Mouse (Mus musculus) mouse embryonic stem cell (cell line): ENCODE measurements around the gene Tyw5.

ENCODE experiments used
- in situ Hi-C, 2 experiments: fragments of 300-500 bp; cut with MboI; formaldehyde crosslinking; loops; 1 replicate in 1 of 2; 3 replicates in 1 of 2; pipeline ENCODE4 v1.14.3; 2019 to 2020; ENCODE audit warnings: low sequenced_read_pairs in 2 of 2, low pct_unique_long_range_greater_than_20kb in 1 of 2, mixed read lengths in 1 of 2; ENCODE audit not compliant: unreplicated experiment in 1 of 2

Tyw5 gene

DNA sequence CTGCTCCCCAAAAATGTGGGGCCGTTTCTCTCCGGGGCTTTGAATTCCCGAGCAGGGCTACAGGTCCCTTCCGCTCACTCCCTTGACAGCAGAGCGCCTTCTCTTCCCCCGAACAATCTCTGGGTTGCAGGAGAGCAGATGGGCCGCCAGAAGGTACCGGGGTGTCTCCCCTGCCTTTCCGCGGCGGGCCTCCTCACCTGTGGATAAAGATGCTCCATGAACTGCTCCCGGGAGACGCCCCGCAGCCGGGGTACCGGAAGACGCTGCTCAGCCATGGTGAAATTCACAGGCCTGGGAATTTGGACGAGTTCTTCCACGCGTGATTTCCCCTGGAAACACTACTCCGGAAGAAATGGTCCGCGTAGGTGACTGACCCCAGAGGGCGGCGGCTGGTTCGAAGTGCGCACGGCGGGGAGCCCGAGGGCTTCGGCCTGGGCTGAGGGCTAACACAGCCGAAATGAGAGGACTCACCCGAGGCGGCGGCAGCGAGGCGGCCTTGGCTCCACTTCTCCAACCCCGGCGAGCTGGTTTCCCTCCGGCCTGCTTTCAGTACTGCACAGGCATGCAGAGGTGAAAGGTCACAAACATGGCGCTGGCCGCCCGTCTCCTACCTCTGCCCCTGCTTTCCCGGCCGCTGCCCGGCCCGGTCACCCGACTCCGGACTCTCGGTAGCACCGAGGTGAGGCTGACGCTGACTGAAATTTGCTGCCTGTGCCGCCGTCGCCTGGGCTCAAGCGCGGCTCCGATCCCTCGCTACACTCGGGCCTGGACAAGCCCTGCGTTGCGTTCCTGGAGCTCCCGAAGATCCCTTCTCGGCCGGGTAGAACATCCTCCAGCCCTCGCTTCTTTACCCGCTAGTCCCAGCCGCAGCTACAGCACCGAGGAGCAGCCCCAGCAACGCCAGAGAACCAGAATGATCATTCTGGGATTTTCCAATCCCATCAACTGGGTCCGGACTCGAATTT is at the start of gene Tyw5, which contains the start of gene Maip1:
Gene Tyw5, minus strand, starts transcription at position 915 of the 965 bp plus-strand sequence.
Gene Maip1, plus strand, starts transcription at position 142 of the 965 bp plus-strand sequence.
- in situ Hi-C loops = loop anchor here (25.0 kb wide), 3 partner anchors 556 to 881 kb away; partner anchors contain the start of gene Aox2 (in 1 of the 2)

DNA sequence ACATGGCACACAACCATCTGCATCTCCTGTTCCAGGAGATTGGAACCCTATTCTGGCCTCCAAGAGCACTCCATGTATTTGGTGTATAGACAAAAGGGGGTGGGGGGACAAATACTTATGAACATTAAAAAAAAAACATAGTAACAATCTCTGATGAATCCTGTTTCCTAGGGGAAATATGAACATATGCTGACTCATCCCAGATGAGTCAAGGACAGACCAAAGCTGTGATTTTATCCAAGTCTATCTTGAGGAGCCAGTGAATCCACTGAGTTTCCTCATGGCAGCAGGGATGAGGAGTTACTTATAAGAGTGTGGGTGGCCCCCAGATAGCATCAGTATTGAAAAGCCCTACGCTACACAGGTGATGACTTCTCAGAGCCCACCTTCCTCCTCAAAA is 43.3 kb upstream of the Tyw5 start:
- in situ Hi-C loops = no loop called here

DNA sequence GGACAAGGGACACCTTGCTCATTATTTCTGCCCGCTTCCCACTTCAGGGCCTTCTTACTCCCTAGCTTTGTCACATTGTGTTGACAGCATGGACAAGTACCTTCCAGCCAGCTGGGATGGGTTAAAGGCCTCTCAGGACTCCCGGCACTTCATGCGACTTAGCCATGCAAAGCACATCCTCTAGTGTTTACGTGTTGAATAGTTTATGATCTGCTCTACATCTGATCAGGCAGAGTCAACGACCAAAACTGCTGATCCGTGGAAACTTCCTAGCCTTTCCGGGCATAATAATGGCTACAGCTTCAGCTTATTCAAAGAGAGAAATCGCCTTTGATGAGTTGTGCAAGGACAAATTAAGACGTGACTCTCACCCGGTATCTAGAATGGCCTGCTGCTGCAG is 38.8 kb upstream of the Tyw5 start:
- in situ Hi-C loops = no loop called here

DNA sequence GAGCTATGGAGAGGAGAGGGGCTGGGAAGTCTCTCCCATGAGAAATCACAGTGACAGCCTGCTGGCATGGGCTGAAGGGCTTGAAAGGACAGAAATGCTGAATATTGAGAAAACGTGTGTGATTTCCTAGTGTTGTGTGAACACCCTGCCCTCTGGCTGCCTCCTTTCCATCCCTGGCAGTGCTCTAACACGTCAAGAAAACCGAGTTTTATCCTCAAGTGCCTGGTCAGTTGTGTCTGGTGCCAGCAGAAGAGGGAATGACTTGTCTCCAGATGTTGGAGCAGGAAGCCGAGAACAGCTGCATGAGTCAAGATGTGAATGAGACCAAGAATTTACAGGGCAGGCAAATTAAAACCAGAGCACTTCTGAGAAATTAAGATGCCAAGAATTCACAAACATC is 33.9 kb upstream of the Tyw5 start:
- in situ Hi-C loops = no loop called here

DNA sequence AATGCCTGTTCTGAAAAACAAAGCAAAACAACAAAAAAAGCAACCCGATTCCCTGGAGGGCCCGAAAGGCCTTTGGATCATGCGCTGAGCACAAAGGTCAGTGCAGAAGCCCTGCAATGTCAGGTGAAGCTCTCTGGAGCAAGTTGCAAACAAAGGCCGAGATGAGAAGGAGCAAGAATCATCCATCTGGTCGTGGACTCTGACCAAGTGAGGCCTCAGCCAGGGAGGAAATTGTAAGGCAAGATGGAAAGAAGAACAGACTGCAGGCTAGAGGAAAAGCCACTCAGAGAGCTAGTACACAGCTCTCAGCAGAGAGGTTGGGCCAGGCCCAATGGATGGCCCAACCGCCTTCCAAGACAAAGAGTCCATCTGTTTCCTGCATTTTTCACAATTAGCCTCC is 32.1 kb upstream of the Tyw5 start:
- in situ Hi-C loops = no loop called here

DNA sequence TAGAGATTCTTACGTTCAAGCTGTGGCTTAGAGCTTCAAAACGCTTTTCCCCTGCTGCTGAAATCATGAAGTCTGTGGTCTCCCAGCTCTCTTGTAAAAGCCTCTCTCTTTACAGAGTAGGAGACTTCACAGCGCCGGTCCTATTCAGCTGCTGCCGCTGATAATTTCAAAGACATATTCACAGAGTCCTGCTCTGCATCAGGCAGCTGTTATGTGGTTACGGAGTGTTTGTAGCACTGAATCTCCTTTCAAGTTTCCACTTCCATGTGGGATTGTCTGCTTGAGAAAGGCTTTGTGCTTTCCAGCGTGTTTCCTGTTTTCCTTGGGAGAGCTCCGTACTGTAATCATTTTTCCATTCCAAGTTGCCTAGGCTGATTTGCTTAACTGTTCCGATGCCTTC is 30.1 kb upstream of the Tyw5 start:
- in situ Hi-C loops = no loop called here

DNA sequence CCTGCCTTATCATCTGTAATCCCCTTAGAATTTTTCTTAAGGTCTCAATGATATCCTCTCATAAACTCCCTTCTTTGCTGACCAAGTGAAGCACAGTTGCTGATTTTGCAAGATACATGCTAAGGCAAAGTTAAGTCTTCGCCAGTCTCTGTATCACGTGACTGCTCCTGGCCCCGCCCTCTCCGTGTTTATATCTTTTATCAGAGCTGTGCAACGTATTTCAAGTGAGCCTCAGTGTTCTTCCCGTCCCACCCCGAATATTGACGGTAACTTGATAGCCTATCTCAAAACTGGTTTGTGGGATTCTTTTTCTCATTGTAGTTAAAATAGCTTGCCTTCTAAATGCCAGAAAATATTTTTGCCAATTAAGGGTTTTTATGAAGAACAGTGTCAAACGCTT is 29.5 kb upstream of the Tyw5 start:
- in situ Hi-C loops = no loop called here

DNA sequence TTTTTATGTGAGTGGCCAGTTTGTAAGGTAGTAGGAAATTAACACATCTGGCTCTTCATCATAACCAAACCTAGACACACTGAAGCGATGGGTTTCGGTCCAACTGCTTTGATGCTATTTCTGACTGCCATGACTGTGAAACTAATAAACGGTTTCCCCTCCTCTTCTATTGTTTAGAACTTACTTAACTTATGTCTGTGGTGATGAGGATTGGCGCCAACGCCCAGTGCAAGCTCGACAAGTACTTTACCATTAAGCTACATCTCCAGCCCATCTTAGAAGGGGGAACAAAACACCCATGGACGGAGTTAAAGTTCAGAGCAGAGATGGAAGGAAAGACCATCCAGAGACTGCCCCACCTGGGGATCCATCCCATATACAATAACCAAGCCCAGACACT is 26.2 kb upstream of the Tyw5 start:
- in situ Hi-C loops = no loop called here

DNA sequence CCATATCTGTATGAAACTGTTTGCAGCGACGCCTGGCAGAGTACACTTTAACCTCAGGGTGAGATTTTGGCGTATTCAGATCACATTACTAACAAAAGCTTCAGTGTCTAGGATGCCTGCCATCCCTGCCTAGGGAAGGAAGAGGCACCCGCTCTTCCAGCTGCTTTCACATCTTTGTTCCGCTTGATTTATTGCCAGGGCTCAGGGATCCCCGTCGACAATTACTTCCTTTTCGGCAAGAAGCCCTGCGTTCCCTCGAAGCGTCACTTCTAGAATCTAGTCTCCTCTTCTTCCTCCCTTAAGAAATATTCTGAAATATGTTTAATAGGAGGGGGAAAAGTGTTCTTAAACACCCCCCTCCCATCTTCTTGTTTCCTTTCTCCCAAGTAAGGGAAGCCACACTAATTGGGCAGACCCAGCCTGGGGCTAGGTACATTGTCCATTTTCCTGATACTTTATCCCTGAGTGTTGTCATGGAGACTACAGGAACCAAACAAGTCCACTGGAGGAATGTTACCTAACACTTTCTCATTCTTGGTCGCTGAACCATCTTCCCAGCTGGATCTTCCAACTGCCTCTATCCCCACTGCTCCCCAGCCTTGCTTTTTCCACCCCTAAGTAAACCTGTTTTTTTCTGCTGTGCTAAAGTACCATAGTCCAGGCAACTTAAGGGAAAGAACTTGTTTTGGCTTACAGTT is 23.0 kb upstream of the Tyw5 start:
- in situ Hi-C loops = loop anchor here in 1 of 2 experiments (10.0 kb wide), 2 partner anchors 85 to 525 kb away; no protein-coding TSS in a partner anchor

DNA sequence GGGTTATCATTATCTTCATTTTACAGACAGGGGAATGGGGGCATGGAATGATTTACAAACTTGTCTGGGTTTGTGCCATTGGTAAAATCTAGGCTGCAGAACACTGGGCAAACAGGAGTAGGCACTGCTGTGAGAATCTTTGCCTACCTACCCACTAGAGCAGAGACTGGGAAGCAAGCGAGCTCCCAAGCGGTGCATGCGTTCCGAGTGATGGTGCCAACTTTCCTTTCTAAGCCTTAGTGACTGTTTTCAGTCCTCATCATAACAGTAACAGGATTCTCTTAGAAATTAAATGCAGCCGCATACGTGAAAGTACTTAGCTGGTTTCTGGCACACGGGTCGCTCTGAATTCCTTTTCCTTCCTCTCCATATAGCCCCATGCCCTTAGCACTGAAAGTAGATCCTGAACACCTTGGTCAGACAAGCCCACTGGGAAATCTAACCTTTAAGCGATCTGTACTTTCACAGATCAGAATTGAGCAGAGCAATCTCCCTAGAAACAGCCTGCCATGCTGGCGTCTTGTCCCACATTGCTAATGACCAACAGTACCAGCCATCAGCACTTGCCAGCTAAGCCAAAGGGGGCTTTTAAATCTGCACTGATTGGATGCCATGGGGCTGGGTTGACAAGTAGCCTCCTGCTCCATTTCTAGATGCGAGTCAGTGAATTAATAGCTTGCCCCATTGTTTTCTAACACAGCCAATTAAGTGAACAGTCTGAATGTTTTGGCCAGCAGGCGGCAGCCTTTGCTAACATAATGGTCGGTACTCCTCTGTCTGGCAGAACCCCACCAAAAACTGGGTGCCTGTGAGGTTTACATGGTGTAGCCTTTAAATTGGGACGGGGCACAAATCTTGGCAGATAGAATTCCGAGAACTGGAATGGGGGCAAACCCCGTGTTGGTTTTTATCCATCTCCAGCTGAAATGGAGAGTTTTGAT is 21.7 kb upstream of the Tyw5 start:
- in situ Hi-C loops = loop anchor here in 1 of 2 experiments (10.0 kb wide), 2 partner anchors 86 to 526 kb away; no protein-coding TSS in a partner anchor

DNA sequence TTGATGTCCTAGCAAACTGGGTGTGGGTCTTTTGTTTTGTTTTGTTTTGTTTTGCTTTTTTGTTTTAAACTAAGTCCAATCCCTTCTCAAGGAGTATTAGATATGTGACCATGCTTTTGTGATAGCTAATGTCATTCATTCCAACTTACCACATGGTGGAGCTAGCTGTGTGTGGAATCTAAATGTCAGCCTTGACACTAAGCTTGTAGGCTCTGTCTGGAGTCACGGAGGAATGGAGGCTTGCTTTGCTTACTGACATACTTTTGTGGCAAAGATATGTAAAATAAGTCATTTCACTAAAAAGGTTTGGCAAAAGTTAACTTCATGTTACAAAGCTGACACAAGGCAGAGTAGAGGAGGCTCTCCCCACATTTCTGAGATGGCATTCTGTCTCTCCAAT is 16.8 kb upstream of the Tyw5 start:
- in situ Hi-C loops = loop anchor here (10.0 to 25.0 kb wide), 5 partner anchors 91 to 864 kb away; partner anchors contain the start of gene Aox2 (in 1 of the 2)

DNA sequence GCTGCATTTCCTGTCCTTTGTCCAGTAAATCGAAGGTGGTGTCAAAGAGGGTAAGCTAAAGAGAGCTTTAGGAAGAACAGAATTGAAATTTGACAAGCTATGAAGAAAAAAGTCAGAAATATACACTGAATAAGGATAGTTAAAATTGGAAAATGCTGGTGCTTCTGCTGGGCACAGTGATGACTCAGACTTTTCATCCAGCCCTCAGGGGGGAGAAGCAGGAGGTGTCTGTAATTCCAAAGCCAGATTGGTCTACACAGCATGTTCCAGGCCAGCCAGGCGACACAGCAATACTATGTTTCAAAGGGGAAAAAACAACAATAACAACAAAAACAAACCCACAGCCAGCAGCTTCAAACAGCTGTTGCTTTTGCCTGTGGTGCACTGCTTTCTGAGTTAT is 6.5 kb upstream of the Tyw5 start:
- in situ Hi-C loops = loop anchor here (25.0 kb wide), 3 partner anchors 549 to 874 kb away; partner anchors contain the start of gene Aox2 (in 1 of the 2)

DNA sequence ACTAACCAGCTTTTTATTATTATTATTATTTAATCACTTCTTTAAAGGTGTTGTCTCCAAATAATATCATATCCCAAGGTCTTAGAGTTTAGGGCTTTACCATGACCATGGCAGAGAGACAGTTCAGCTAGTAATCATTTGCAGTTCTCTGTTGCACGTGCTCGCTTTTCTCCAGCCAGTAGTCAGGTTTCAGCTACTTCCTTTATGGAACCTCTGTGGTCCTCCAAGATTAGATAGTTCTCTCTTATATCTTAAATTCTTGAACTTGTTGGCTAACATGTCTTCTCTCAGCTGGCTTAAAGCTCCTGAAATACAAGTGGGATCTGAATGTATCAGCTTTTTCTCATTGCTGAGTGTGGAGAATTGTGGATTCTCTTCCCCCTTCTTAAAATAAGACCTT is 2.1 kb upstream of the Tyw5 start:
- in situ Hi-C loops = loop anchor here (25.0 kb wide), 3 partner anchors 553 to 878 kb away; partner anchors contain the start of gene Aox2 (in 1 of the 2)

DNA sequence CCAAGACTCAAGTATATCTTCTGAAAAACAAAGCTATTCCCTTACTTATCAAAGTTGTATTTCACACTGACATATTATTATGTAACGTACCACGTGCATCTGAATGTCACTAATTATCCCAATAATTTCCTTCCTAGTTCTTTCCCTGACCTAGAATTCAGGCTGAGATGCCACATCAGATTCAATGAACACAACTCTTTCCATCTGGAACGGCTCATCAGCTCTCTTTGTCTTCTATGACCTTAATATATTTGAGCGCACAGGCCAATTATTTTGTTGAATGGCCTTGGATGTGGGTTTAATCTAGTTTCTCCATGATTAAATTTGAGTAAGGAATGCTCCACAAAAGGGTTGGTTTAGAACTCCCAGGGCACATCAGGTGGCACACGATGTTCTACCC is 4.8 kb downstream of the Tyw5 start:
- in situ Hi-C loops = loop anchor here (25.0 kb wide), 3 partner anchors 560 to 885 kb away; partner anchors contain the start of gene Aox2 (in 1 of the 2)

DNA sequence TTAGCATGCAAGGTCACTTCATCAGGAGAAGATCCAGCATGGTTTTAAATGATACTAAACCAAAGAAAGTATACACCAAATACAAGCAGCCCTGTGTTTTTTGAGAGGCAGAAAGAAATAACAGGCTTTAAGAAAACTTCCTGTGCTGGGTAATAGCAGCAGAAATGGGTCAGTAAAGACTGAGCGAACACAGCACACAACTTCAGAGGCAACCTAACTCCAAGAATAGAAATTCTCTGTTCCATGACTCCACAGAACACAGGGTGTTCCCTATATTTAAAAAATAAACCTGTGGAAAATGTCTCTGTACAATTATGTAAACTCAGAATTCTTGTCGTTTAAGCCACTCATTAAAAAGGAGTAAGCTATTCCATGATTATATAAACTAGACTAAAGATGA is 6.0 kb downstream of the Tyw5 start:
- in situ Hi-C loops = loop anchor here (25.0 kb wide), 3 partner anchors 561 to 886 kb away; partner anchors contain the start of gene Aox2 (in 1 of the 2)

DNA sequence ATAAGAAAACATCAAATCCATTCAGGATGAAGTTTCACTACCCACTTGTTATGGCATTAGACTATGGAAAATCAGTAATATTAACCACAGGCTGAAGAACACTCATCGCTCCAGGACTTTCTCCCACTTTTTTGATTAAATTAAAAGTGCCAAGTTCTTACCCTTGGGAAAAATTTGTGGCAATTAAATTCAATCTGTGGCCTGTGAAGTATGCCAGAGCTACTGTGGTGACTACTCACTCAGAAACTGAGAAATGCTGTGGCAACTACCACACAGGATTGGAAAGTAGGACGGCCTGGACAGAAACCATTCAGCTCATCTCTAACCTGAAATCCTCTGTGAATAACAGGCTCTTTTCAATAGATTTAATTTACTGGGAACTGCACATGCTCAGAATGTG is 6.6 kb downstream of the Tyw5 start:
- in situ Hi-C loops = loop anchor here (25.0 kb wide), 3 partner anchors 562 to 887 kb away; partner anchors contain the start of gene Aox2 (in 1 of the 2)

DNA sequence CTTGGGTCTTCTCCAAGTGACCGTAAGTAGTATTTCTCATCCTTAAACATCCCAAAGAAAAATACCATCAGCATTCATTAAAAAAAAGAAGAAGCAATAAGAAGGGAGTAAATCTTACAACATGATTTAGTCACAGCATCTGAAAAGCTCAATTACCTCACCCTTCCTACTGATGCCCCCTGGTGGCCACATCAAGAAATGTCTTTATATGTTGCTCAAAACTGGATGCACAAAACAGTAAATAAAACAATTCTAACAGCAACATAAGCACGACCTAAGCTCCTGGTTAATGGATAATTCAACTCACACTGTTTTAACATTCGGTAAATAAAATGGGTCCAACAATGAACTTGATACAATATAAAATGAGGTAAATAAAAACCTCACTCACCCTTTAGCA is 12.8 kb downstream of the Tyw5 start:
- in situ Hi-C loops = no loop called here

DNA sequence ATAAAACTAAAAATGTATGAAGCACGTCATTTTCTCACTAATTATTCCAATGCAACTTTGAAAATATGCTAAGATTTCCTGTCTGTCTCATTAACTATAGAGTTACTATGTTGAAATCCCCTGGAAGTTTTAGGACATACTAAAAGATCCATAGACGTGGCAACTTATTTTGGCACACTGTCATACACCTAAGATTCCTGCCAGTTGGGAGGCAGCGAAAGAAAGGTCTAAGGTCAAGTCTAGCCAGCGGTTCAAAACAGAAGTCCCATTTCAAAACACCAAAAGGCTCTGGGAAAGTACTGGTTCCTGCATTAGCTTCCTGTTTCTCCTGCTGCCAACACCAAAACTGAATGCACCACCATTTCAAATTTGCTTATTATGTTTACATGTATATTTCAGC is 14.5 kb downstream of the Tyw5 start:
- in situ Hi-C loops = no loop called here
